Mouse (Mus musculus) granulocyte monocyte progenitor cell, adult 5-6 weeks (primary cell): Measurements from ENCODE around the gene Nanog. TPM values are rescaled to one million over a fixed set of nuclear protein-coding genes. Genes with fewer than 3 reads are reported as not detected.

Source experiments
- ATAC-seq: replicated peaks from 2 replicates; pipeline ENCODE4 v1.8.0; 2016; ENCODE audit warnings: mild to moderate bottlenecking, moderate TSS enrichment, inconsistent platforms; ENCODE audit not compliant: poor library complexity, severe bottlenecking
- total RNA-seq, 2 experiments: library from RNA; stranded (forward) in 1 of 2; stranded (reverse) in 1 of 2; fragments of 200-712, 200-1000 nt in 1 of 2; fragments of >200 nt in 1 of 2; fragmentation: Nextera tagmentation in 1 of 2; gene quantifications; 2 replicates each; pipeline ENCODE4 v1.2.3; 2014 to 2017

Gene Nanog
- total RNA-seq, 2 experiments from 2014 or later = not detected

DNA sequence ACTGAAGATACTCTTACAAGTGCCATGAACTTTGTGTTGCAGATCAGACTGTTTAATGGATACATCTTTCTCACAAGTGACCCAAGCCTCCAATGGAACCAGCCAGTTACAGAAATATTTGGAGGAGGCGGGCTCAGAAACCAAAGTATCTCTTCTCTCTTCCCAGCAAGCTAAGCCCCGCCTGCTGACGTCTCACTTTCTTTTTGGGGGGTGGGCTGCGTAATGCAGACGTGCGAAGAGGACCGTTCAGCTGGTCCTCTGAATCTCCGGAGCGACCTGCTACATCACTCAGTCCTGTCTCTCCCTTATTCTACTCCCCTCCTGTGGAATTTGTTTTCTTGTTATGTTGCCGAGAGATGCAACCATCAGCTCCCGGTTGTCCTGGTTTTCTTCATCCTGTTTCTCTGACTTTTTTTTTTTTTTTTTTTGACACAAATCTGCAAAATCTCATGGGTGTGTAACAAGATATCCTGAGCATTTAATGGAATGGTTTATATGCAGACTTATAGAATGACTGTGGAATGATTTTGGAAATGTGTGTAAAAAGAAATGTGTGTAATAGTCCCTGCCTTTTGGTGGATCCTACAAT lies 53.8 kb downstream of the Nanog start:
- ATAC-seq = 0 out of 2 replicates have a peak, but pooled peaks have one; percentile 9

DNA sequence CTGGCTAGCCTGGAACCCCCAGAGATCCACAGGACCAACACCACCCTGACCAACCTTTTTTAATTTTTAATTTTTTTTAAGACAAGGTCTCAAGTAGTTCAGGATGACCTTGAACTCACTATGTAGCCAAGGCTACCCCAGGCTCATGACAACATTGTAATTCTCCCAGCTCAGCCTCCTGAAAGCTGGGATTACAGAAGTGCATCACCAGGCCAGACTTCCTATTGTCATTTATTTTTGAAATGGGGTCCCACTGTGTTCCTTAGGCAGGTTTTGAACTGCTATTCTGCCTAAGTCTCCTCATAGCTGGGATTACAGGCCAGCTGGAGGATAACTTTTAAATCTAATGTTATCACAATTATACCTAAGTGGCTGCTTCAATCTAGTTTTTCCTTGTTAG lies 54.6 kb downstream of the Nanog start:
- no peak for ATAC-seq

GRCm38 (mm10) chr6:122762480-122762879 lies 55.2 kb downstream of the Nanog start:
- ATAC-seq = no peak

DNA sequence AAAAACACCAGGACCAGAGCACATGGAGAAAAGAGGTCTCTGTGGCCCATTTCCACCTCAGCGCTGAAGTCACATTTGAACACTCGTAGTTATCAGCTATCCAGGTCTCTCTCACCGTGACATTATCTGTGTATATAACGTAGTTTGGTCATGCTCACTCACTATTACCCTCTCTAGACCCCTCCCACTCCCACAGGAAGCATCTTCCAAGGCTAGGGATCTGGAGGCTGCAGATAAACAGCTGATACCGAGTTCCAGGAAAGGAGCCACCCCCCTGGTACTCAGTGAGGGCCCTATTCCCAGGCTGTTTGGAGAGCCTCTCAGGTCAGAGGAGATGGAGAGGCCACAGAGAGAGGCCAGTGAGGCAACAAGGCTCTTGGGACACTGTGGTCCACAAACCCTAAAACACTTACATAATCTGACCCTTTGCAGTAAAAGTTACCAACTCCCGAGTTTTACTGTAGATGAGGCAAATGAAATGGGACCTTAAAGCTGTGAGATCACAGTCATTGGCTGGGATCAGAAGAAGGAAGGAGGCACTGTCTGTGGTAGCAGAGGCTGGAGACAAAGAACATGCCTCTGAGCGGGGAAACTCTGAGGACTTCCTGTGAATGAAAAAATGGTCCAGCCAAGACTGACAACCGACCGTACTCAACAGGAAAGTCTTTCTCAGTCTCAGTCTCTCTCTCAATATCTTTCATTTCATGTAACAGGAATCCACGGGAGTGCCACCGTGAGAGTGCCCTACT lies 55.8 kb downstream of the Nanog start:
- ATAC-seq = peak; percentile 61

- ATAC-seq = peak; percentile 34; the same call in 1 of the 2 replicates
These were observed 56.7 kb downstream of the Nanog start for GRCm38 (mm10) chr6:122763844-122764445.

Other genes with a start within 250 kb of the Nanog start
- gene Rimklb, start 208.7 kb upstream of the Nanog start, total RNA-seq (2014; fragmentation: Nextera tagmentation) = not detected in 2 replicates
- gene Rimklb, start 208.7 kb upstream of the Nanog start, total RNA-seq (2017) = not detected in 2 replicates
- not detected in 2 replicates for gene Mfap5, start 201.6 kb upstream of the Nanog start, total RNA-seq (2014; fragmentation: Nextera tagmentation)
- gene Mfap5, start 201.6 kb upstream of the Nanog start, total RNA-seq (2017) = not detected in 2 replicates
- not detected in 2 replicates for gene Aicda, start 153.7 kb upstream of the Nanog start, total RNA-seq (2014; fragmentation: Nextera tagmentation)
- not detected in 2 replicates for gene Aicda, start 153.7 kb upstream of the Nanog start, total RNA-seq (2017)
- 17.0 and 28.1 TPM in 2 replicates for gene Apobec1, start 105.0 kb upstream of the Nanog start, total RNA-seq (2014; fragmentation: Nextera tagmentation)
- 11.9 and 15.3 TPM in 2 replicates for gene Apobec1, start 105.0 kb upstream of the Nanog start, total RNA-seq (2017)
- 3.5 and 3.8 TPM in 2 replicates for gene Gdf3, start 97.4 kb upstream of the Nanog start, total RNA-seq (2014; fragmentation: Nextera tagmentation)
- gene Gdf3, start 97.4 kb upstream of the Nanog start, total RNA-seq (2017) = 5.1 and 6.1 TPM in 2 replicates
- gene Dppa3, start 81.1 kb upstream of the Nanog start, total RNA-seq (2014; fragmentation: Nextera tagmentation) = not detected in 2 replicates
- gene Dppa3, start 81.1 kb upstream of the Nanog start, total RNA-seq (2017) = not detected in 2 replicates
- gene Slc2a3, start 94.2 kb downstream of the Nanog start, total RNA-seq (2014; fragmentation: Nextera tagmentation) = 4.7 and 6.5 TPM in 2 replicates
- 8.4 and 8.8 TPM in 2 replicates for gene Slc2a3, start 94.2 kb downstream of the Nanog start, total RNA-seq (2017)
- 5.2 and 8.1 TPM in 2 replicates for gene Foxj2, start 112.4 kb downstream of the Nanog start, total RNA-seq (2014; fragmentation: Nextera tagmentation)
- 1.6 and 3.5 TPM in 2 replicates for gene Foxj2, start 112.4 kb downstream of the Nanog start, total RNA-seq (2017)
- not detected in 2 replicates for gene C3ar1, start 148.7 kb downstream of the Nanog start, total RNA-seq (2014; fragmentation: Nextera tagmentation)
- 0.04 and 0.10 TPM in 2 replicates for gene C3ar1, start 148.7 kb downstream of the Nanog start, total RNA-seq (2017)
- 24.8 and 26.1 TPM in 2 replicates for gene Necap1, start 167.0 kb downstream of the Nanog start, total RNA-seq (2014; fragmentation: Nextera tagmentation)
- 14.3 and 25.7 TPM in 2 replicates for gene Necap1, start 167.0 kb downstream of the Nanog start, total RNA-seq (2017)
- gene Clec4a1, start 214.4 kb downstream of the Nanog start, total RNA-seq (2014; fragmentation: Nextera tagmentation) = 1.7 TPM in 1 of 2 replicates, not detected in the other
- 0.93 and 1.3 TPM in 2 replicates for gene Clec4a1, start 214.4 kb downstream of the Nanog start, total RNA-seq (2017)
- gene Clec4a3, start 245.0 kb downstream of the Nanog start, total RNA-seq (2014; fragmentation: Nextera tagmentation) = 5.3 TPM in 1 of 2 replicates, not detected in the other
- gene Clec4a3, start 245.0 kb downstream of the Nanog start, total RNA-seq (2017) = 0.93 and 2.5 TPM in 2 replicates